Mouse (Mus musculus): Measurements from ENCODE around the gene Wdr92.

GRCm38 (mm10) chr11:17169262-17169661 is 12.6 kb upstream of the Wdr92 start:
- TF ChIP-seq GATA1 (IDR thresholded peaks at IDR 0.05; ENCODE audit: borderline replicate concordance, low read length), result no peak
- no peak for TF ChIP-seq FLI1 (IDR thresholded peaks at IDR 0.05; ENCODE audit: low read length)
